Mouse (Mus musculus): ENCODE results near the gene Pde4d. TPM values are rescaled to one million over a fixed set of nuclear protein-coding genes. Genes with fewer than 3 reads are reported as not detected.

The Pde4d gene
- polyA plus RNA-seq, 1 experiment from 2014 or later = 14.6 TPM

GRCm38 (mm10) chr13:109627265-109627664 lies 1177.5 kb downstream of the Pde4d start:
- ATAC-seq (replicated peaks; ENCODE audit: insufficient number of reproducible peaks, low FRiP score, low TSS enrichment, low read depth) (no peak; the same call in 1 of the 2 replicates), DNase-seq (ENCODE audit: low spot score) (no peak)
- Histone ChIP-seq H3K27ac (replicated peaks; ENCODE audit: low read depth, low read length) (no peak overlapping the region), H3K9me3 (replicated peaks; ENCODE audit: control insufficient read depth, low read length) (no peaks in the 10 kb centered on the region), H3K4me1 (ENCODE audit: control insufficient read depth, insufficient read depth, low read length) (no peaks in the 10 kb centered on the region), H3K27me3 (ENCODE audit: control insufficient read depth, insufficient read depth, low read length) (no peaks in the 10 kb centered on the region), H3K4me3 (ENCODE audit: low read depth, low read length) (no peak overlapping the region), H3K4me2 (ENCODE audit: low read depth, low read length) (no peak overlapping the region), H3K9ac (replicated peaks; ENCODE audit: low read length) (no peak overlapping the region), H3K36me3 (replicated peaks; ENCODE audit: control insufficient read depth, insufficient read depth, low read depth, low read length) (no peaks in the 10 kb centered on the region)
- 85% methylated on average over 2 of the region's 2 CpGs for WGBS

GRCm38 (mm10) chr13:109628606-109629005 lies 1178.9 kb downstream of the Pde4d start:
- 87% methylated on average over 4 of the region's 4 CpGs for WGBS
- Histone ChIP-seq H3K4me3 (ENCODE audit: low read depth, low read length) (no peak overlapping the region), H3K27ac (replicated peaks; ENCODE audit: low read depth, low read length) (no peak overlapping the region), H3K4me2 (ENCODE audit: low read depth, low read length) (no peak overlapping the region), H3K4me1 (ENCODE audit: control insufficient read depth, insufficient read depth, low read length) (no peaks in the 10 kb centered on the region; the same call in 1 of the 2 replicates), H3K36me3 (replicated peaks; ENCODE audit: control insufficient read depth, insufficient read depth, low read depth, low read length) (no peaks in the 10 kb centered on the region), H3K9ac (replicated peaks; ENCODE audit: low read length) (no peak overlapping the region), H3K9me3 (replicated peaks; ENCODE audit: control insufficient read depth, low read length) (no peaks in the 10 kb centered on the region), H3K27me3 (ENCODE audit: control insufficient read depth, insufficient read depth, low read length) (no peaks in the 10 kb centered on the region)
- DNase-seq (ENCODE audit: low spot score) (no peak), ATAC-seq (replicated peaks; ENCODE audit: insufficient number of reproducible peaks, low FRiP score, low TSS enrichment, low read depth) (no peak)

GRCm38 (mm10) chr13:109629216-109629615 lies 1179.5 kb downstream of the Pde4d start:
- WGBS = 82% methylated on average over 5 of the region's 5 CpGs
- Histone ChIP-seq H3K4me2 (ENCODE audit: low read depth, low read length) (no peak overlapping the region), H3K4me1 (ENCODE audit: control insufficient read depth, insufficient read depth, low read length) (no peaks in the 10 kb centered on the region; the same call in 1 of the 2 replicates), H3K27me3 (ENCODE audit: control insufficient read depth, insufficient read depth, low read length) (no peaks in the 10 kb centered on the region), H3K36me3 (replicated peaks; ENCODE audit: control insufficient read depth, insufficient read depth, low read depth, low read length) (no peaks in the 10 kb centered on the region), H3K9ac (replicated peaks; ENCODE audit: low read length) (no peak overlapping the region), H3K27ac (replicated peaks; ENCODE audit: low read depth, low read length) (no peak overlapping the region), H3K9me3 (replicated peaks; ENCODE audit: control insufficient read depth, low read length) (no peaks in the 10 kb centered on the region), H3K4me3 (ENCODE audit: low read depth, low read length) (no peak overlapping the region)
- ATAC-seq (replicated peaks; ENCODE audit: insufficient number of reproducible peaks, low FRiP score, low TSS enrichment, low read depth) = no peak
- no peak for DNase-seq (ENCODE audit: low spot score)

- H3K27ac ChIP-seq (replicated peaks; ENCODE audit: low read depth, low read length) = no peak overlapping the region
- 26% methylated on average over 10 of the region's 10 CpGs for WGBS
- no peak overlapping the region for H3K4me3 ChIP-seq (ENCODE audit: low read depth, low read length)
- H3K9ac ChIP-seq (replicated peaks; ENCODE audit: low read length) = no peak overlapping the region
- ATAC-seq (replicated peaks; ENCODE audit: insufficient number of reproducible peaks, low FRiP score, low TSS enrichment, low read depth) (no peak), DNase-seq (ENCODE audit: low spot score) (no peak)
- H3K9me3 ChIP-seq (replicated peaks; ENCODE audit: control insufficient read depth, low read length) = no peaks in the 10 kb centered on the region
- H3K27me3 ChIP-seq (ENCODE audit: control insufficient read depth, insufficient read depth, low read length) = no peaks in the 10 kb centered on the region
- no peak overlapping the region for H3K4me2 ChIP-seq (ENCODE audit: low read depth, low read length)
- H3K4me1 ChIP-seq (ENCODE audit: control insufficient read depth, insufficient read depth, low read length) = no peaks in the 10 kb centered on the region; the same call in 1 of the 2 replicates
- H3K36me3 ChIP-seq (replicated peaks; ENCODE audit: control insufficient read depth, insufficient read depth, low read depth, low read length) = no peaks in the 10 kb centered on the region
These were observed 1181.8 kb downstream of the Pde4d start for GRCm38 (mm10) chr13:109631399-109632026.

- Histone ChIP-seq H3K9ac (replicated peaks; ENCODE audit: low read length) (no peak overlapping the region), H3K4me1 (ENCODE audit: control insufficient read depth, insufficient read depth, low read length) (no peaks in the 10 kb centered on the region; the same call in 1 of the 2 replicates), H3K4me3 (ENCODE audit: low read depth, low read length) (no peak overlapping the region), H3K9me3 (replicated peaks; ENCODE audit: control insufficient read depth, low read length) (no peaks in the 10 kb centered on the region), H3K27ac (replicated peaks; ENCODE audit: low read depth, low read length) (no peak overlapping the region), H3K4me2 (ENCODE audit: low read depth, low read length) (no peak overlapping the region), H3K27me3 (ENCODE audit: control insufficient read depth, insufficient read depth, low read length) (no peaks in the 10 kb centered on the region), H3K36me3 (replicated peaks; ENCODE audit: control insufficient read depth, insufficient read depth, low read depth, low read length) (no peaks in the 10 kb centered on the region)
- ATAC-seq (replicated peaks; ENCODE audit: insufficient number of reproducible peaks, low FRiP score, low TSS enrichment, low read depth) (peak; percentile 37), DNase-seq (ENCODE audit: low spot score) (peak; percentile 14)
- WGBS = 2% methylated on average over 7 of the region's 7 CpGs
These were observed 1182.8 kb downstream of the Pde4d start for GRCm38 (mm10) chr13:109632387-109633036.

- Histone ChIP-seq H3K4me2 (ENCODE audit: low read depth, low read length) (no peak overlapping the region), H3K36me3 (replicated peaks; ENCODE audit: control insufficient read depth, insufficient read depth, low read depth, low read length) (no peaks in the 10 kb centered on the region), H3K27ac (replicated peaks; ENCODE audit: low read depth, low read length) (no peak overlapping the region), H3K4me1 (ENCODE audit: control insufficient read depth, insufficient read depth, low read length) (no peaks in the 10 kb centered on the region; the same call in 1 of the 2 replicates), H3K27me3 (ENCODE audit: control insufficient read depth, insufficient read depth, low read length) (no peaks in the 10 kb centered on the region), H3K4me3 (ENCODE audit: low read depth, low read length) (no peak overlapping the region), H3K9ac (replicated peaks; ENCODE audit: low read length) (no peak overlapping the region), H3K9me3 (replicated peaks; ENCODE audit: control insufficient read depth, low read length) (no peaks in the 10 kb centered on the region)
- 9% methylated on average over 3 of the region's 3 CpGs for WGBS
- DNase-seq (ENCODE audit: low spot score) (peak; percentile 22), ATAC-seq (replicated peaks; ENCODE audit: insufficient number of reproducible peaks, low FRiP score, low TSS enrichment, low read depth) (no peak)
These were observed 1183.3 kb downstream of the Pde4d start for GRCm38 (mm10) chr13:109633037-109633418.

GRCm38 (mm10) chr13:109635901-109636520 lies 1186.3 kb downstream of the Pde4d start:
- WGBS = 48% methylated on average over 10 of the region's 10 CpGs
- no peak overlapping the region for H3K9ac ChIP-seq (replicated peaks; ENCODE audit: low read length)
- no peak overlapping the region for H3K27ac ChIP-seq (replicated peaks; ENCODE audit: low read depth, low read length)

GRCm38 (mm10) chr13:109638273-109638672 lies 1188.5 kb downstream of the Pde4d start:
- H3K36me3 ChIP-seq (replicated peaks; ENCODE audit: control insufficient read depth, insufficient read depth, low read depth, low read length) = no peaks in the 10 kb centered on the region
- no peak for ATAC-seq (replicated peaks; ENCODE audit: insufficient number of reproducible peaks, low FRiP score, low TSS enrichment, low read depth)
- H3K9me3 ChIP-seq (replicated peaks; ENCODE audit: control insufficient read depth, low read length) = no peaks in the 10 kb centered on the region
- no peak overlapping the region for H3K4me3 ChIP-seq (ENCODE audit: low read depth, low read length)
- H3K9ac ChIP-seq (replicated peaks; ENCODE audit: low read length) = no peak overlapping the region
- H3K4me1 ChIP-seq (ENCODE audit: control insufficient read depth, insufficient read depth, low read length) = no peaks in the 10 kb centered on the region
- no peak for DNase-seq (ENCODE audit: low spot score)
- H3K4me2 ChIP-seq (ENCODE audit: low read depth, low read length) = no peak overlapping the region
- H3K27ac ChIP-seq (replicated peaks; ENCODE audit: low read depth, low read length) = no peak overlapping the region
- no peaks in the 10 kb centered on the region for H3K27me3 ChIP-seq (ENCODE audit: control insufficient read depth, insufficient read depth, low read length)

More at GRCm38 (mm10) chr13:109635901-109636520, 1186.3 kb downstream of the Pde4d start:
- no peaks in the 10 kb centered on the region for H3K9me3 ChIP-seq (replicated peaks; ENCODE audit: control insufficient read depth, low read length)
- H3K27me3 ChIP-seq (ENCODE audit: control insufficient read depth, insufficient read depth, low read length) = no peaks in the 10 kb centered on the region
- no peak overlapping the region for H3K4me3 ChIP-seq (ENCODE audit: low read depth, low read length)
- H3K4me1 ChIP-seq (ENCODE audit: control insufficient read depth, insufficient read depth, low read length) = no peaks in the 10 kb centered on the region; the same call in 1 of the 2 replicates
- DNase-seq (ENCODE audit: low spot score) (no peak), ATAC-seq (replicated peaks; ENCODE audit: insufficient number of reproducible peaks, low FRiP score, low TSS enrichment, low read depth) (no peak)
- no peaks in the 10 kb centered on the region for H3K36me3 ChIP-seq (replicated peaks; ENCODE audit: control insufficient read depth, insufficient read depth, low read depth, low read length)
- H3K4me2 ChIP-seq (ENCODE audit: low read depth, low read length) = no peak overlapping the region

Measured in embryonic facial prominence, embryonic 11.5 days (tissue).